Mouse (Mus musculus) embryonic fibroblast, embryonic 13.5 days (primary cell): ENCODE results near the gene Fam19a3.

Experiments used
- CTCF ChIP-seq: IDR thresholded peaks from 2 replicates; pipeline ENCODE4 v1.5.1; 2011; ENCODE audit warnings: mild to moderate bottlenecking, control low read depth, low read length, moderate library complexity, borderline replicate concordance; ENCODE audit not compliant: insufficient read depth
- POLR2A ChIP-seq: IDR thresholded peaks from 2 replicates; pipeline ENCODE4 v1.6.1; 2011; ENCODE audit warnings: low read depth, mild to moderate bottlenecking, control low read depth, low read length, moderate library complexity

DNA sequence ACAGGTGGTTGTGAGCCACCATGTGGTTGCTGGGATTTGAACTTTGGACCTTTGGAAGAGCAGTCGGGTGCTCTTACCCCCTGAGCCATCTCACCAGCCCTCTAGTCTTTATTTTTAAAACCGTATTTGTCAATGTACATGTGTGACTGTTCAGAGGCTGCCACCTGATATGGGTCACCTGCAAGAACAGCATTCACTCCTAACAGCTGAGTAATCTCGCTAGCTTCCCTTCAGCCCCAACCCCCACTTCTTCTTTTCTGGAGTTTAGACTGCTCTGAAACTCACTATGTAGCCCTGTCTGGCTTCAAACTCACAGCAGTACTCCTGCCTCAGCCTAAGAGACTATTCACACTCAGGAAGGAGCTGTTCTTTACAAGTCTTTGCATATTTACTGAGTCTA lies 40.8 kb upstream of the Fam19a3 start:
- no peak for TF ChIP-seq CTCF
- TF ChIP-seq POLR2A: no peak
